Mouse (Mus musculus) liver, embryonic 14.5 days (tissue): ENCODE results near the gene Gm37240. TPM values are rescaled to one million over a fixed set of nuclear protein-coding genes. Genes with fewer than 3 reads are reported as not detected.
"Not testable (repeated sequence)": the region's sequence is repeated elsewhere in the genome, so short reads cannot be mapped to it uniquely, and the experiment has no call there.

Source experiments
- ATAC-seq: fragments of 200-750 bp; cut with Nextera tagmentation; 2 replicates; pipeline ENCODE4 v1.8.0; 2017; ENCODE audit warnings: moderate number of reproducible peaks, mild to moderate bottlenecking, moderate library complexity; ENCODE audit not compliant: insufficient read depth
- DNase-seq, 3 experiments: peaks; one replicate each; pipeline ENCODE4 v3.0.0-alpha.2; 2012 to 2013; ENCODE audit warnings: low read depth in 3 of 3, low spot score in 3 of 3
- H3K27ac ChIP-seq: fragments of 300-500 bp; sonication (generic); 2 replicates; pipeline ENCODE4 v1.5.1; 2014; ENCODE audit warnings: moderate library complexity, mild to moderate bottlenecking, control low read depth, inconsistent platforms
- H3K27me3 ChIP-seq: fragments of 300-500 bp; sonication (generic); 2 replicates; pipeline ENCODE4 v1.6.1; 2014; ENCODE audit warnings: mild to moderate bottlenecking, low read length, moderate library complexity; ENCODE audit not compliant: control insufficient read depth, insufficient read depth
- H3K36me3 ChIP-seq: fragments of 300-500 bp; sonication (generic); replicated peaks from 2 replicates; pipeline ENCODE4 v1.6.1; 2014; ENCODE audit warnings: low read depth; ENCODE audit not compliant: control insufficient read depth, insufficient read depth
- H3K4me1 ChIP-seq, 2 experiments: fragments of 200-500 bp in 1 of 2; fragments of 300-500 bp in 1 of 2; sonication (generic) in 1 of 2; replicated peaks; 2 replicates each; pipeline ENCODE4 v1.6.1; 2012 to 2014; ENCODE audit warnings: antibody characterized with exemption in 1 of 2, inconsistent platforms in 1 of 2, low read length in 1 of 2; ENCODE audit not compliant: control insufficient read depth in 2 of 2, insufficient read depth in 2 of 2
- H3K4me2 ChIP-seq: fragments of 300-500 bp; sonication (generic); 2 replicates; pipeline ENCODE4 v1.6.1; 2014; ENCODE audit warnings: low read depth, mild to moderate bottlenecking, control low read depth, moderate library complexity
- H3K4me3 ChIP-seq, 2 experiments: fragments of 200-500 bp in 1 of 2; fragments of 300-500 bp in 1 of 2; sonication (generic) in 1 of 2; 2 replicates each; pipeline ENCODE4 v1.5.1; 2012 to 2014; ENCODE audit warnings: low read depth in 2 of 2, low read length in 2 of 2, mild to moderate bottlenecking in 2 of 2, control low read depth in 1 of 2, inconsistent platforms in 1 of 2, moderate library complexity in 1 of 2; ENCODE audit not compliant: insufficient read depth in 1 of 2
- H3K9ac ChIP-seq: fragments of 300-500 bp; sonication (generic); replicated peaks from 2 replicates; pipeline ENCODE4 v1.6.1; 2014; ENCODE audit warnings: mild to moderate bottlenecking, control low read depth, moderate library complexity
- H3K9me3 ChIP-seq: fragments of 300-500 bp; sonication (generic); 2 replicates; pipeline ENCODE4 v1.6.1; 2016; ENCODE audit warnings: low read length, mixed read lengths; ENCODE audit not compliant: control insufficient read depth
- CTCF ChIP-seq: IDR thresholded peaks from 2 replicates; pipeline ENCODE4 v1.5.1; 2016; ENCODE audit warnings: antibody characterized with exemption, low read depth, control low read depth
- EP300 ChIP-seq: IDR thresholded peaks from 2 replicates; pipeline ENCODE4 v1.6.1; 2016; ENCODE audit warnings: antibody characterized with exemption, low read depth
- whole genome bisulfite sequencing: fragments of 180-500 bp; shearing (Covaris S2); extraction: QIAGEN DNeasy Blood & Tissue Kit; methylation state at CpG from one replicate; pipeline ENCODE4 v1.1.7; 2014; ENCODE audit not compliant: insufficient replicate concordance; 5-methylcytosine and 5-hydroxymethylcytosine counted together
- polyA plus RNA-seq, 2 experiments: library from polyadenylated mRNA; depleted of rRNA in 1 of 2; stranded (reverse) in 1 of 2; unstranded in 1 of 2; fragments of >200 nt; fragmentation: Nextera tagmentation in 1 of 2; extraction: Ambion mirVana in 1 of 2; gene quantifications; 2 replicates each; pipeline versions ENCODE4 v1.2.1 to v1.2.3; 2012 to 2014

Gm37240 gene
- polyA plus RNA-seq, 2 experiments, result 0.03 to 0.30 TPM

GRCm38 (mm10) chr3:84568540-84568939 is 1318.8 kb downstream of the Gm37240 start:
- H3K27ac ChIP-seq, result no peak overlapping the region
- no peak overlapping the region for H3K4me3 ChIP-seq
- WGBS, result 82% methylated on average over 6 of the region's 6 CpGs
- H3K36me3 ChIP-seq, result no peaks in the 10 kb centered on the region
- DNase-seq, result no peak
- no peaks in the 10 kb centered on the region for H3K9me3 ChIP-seq
- no peak overlapping the region for H3K4me2 ChIP-seq
- no peaks in the 10 kb centered on the region for H3K27me3 ChIP-seq
- peaks cover 1 to 5% of the 10 kb centered on the region in 2 experiments; a peak in 3 of 4 replicates for H3K4me1 ChIP-seq
- H3K9ac ChIP-seq, result no peak overlapping the region
- no peak for ATAC-seq
- TF ChIP-seq EP300 (no peak), CTCF (no peak)

GRCm38 (mm10) chr3:84563415-84563814 is 1323.9 kb downstream of the Gm37240 start:
- no peaks in the 10 kb centered on the region for H3K9me3 ChIP-seq
- H3K4me2 ChIP-seq, result no peak overlapping the region
- H3K36me3 ChIP-seq, result no peaks in the 10 kb centered on the region
- no peak overlapping the region for H3K4me3 ChIP-seq
- H3K27me3 ChIP-seq, result no peaks in the 10 kb centered on the region
- ATAC-seq (no peak), DNase-seq (no peak)
- H3K9ac ChIP-seq, result no peak overlapping the region
- WGBS, result 41% methylated on average over 4 of the region's 4 CpGs
- H3K27ac ChIP-seq, result no peak overlapping the region
- TF ChIP-seq CTCF (no peak), EP300 (no peak)
- H3K4me1 ChIP-seq, result peaks cover 3 to 4% of the 10 kb centered on the region in 2 experiments; a peak in 2 of 4 replicates

GRCm38 (mm10) chr3:84562911-84563310 is 1324.4 kb downstream of the Gm37240 start:
- not testable (repeated sequence) for H3K4me3 ChIP-seq, ATAC-seq, H3K27ac ChIP-seq, H3K4me2 ChIP-seq, H3K27me3 ChIP-seq, DNase-seq, H3K4me1 ChIP-seq, H3K9ac ChIP-seq, H3K36me3 ChIP-seq, H3K9me3 ChIP-seq
- WGBS, result 71% methylated on average over 2 of the region's 2 CpGs

GRCm38 (mm10) chr3:84558301-84558700 is 1329.0 kb downstream of the Gm37240 start:
- H3K27ac ChIP-seq, result no peak overlapping the region
- no peak overlapping the region for H3K9ac ChIP-seq
- TF ChIP-seq EP300, result no peak
- no peak for TF ChIP-seq CTCF
- H3K4me3 ChIP-seq, result no peak overlapping the region
- H3K27me3 ChIP-seq, result no peaks in the 10 kb centered on the region
- no peaks in the 10 kb centered on the region for H3K9me3 ChIP-seq
- H3K36me3 ChIP-seq, result no peaks in the 10 kb centered on the region
- ATAC-seq, result no peak
- peaks cover 0 to 2% of the 10 kb centered on the region in 2 experiments; a peak in 1 of 4 replicates for H3K4me1 ChIP-seq
- 80% methylated on average over 3 of the region's 3 CpGs for WGBS
- no peak overlapping the region for H3K4me2 ChIP-seq
- no peak for DNase-seq

- Histone ChIP-seq H3K4me3 (no peak overlapping the region), H3K4me1 (peaks cover 0 to 2% of the 10 kb centered on the region in 2 experiments; a peak in 1 of 4 replicates), H3K27me3 (no peaks in the 10 kb centered on the region), H3K27ac (no peak overlapping the region), H3K9ac (no peak overlapping the region), H3K36me3 (no peaks in the 10 kb centered on the region), H3K4me2 (no peak overlapping the region), H3K9me3 (no peaks in the 10 kb centered on the region)
- no peak for DNase-seq
- 59% methylated on average over 3 of the region's 3 CpGs for WGBS
- no peak for ATAC-seq
- TF ChIP-seq CTCF (no peak), EP300 (no peak)
Measured at GRCm38 (mm10) chr3:84555780-84556179, 1331.5 kb downstream of the Gm37240 start.
